Mouse (Mus musculus) layer of hippocampus, postnatal 25 days (tissue): ENCODE results near the gene Stk10. TPM values are rescaled to one million over a fixed set of nuclear protein-coding genes. Genes with fewer than 3 reads are reported as not detected.

Source experiments
- DNase-seq, 2 experiments: peaks; one replicate each; pipeline ENCODE4 v3.0.0; 2022; ENCODE audit warnings: mixed read lengths in 2 of 2, low spot score in 1 of 2; ENCODE audit errors: extremely low spot score in 1 of 2
- total RNA-seq, 2 experiments: library from RNA; stranded (reverse); gene quantifications; 2 replicates each; pipeline ENCODE4 v1.2.3; 2021

The Stk10 gene
- total RNA-seq, 2 experiments from 2014 or later = 7.6 to 8.6 TPM

DNA sequence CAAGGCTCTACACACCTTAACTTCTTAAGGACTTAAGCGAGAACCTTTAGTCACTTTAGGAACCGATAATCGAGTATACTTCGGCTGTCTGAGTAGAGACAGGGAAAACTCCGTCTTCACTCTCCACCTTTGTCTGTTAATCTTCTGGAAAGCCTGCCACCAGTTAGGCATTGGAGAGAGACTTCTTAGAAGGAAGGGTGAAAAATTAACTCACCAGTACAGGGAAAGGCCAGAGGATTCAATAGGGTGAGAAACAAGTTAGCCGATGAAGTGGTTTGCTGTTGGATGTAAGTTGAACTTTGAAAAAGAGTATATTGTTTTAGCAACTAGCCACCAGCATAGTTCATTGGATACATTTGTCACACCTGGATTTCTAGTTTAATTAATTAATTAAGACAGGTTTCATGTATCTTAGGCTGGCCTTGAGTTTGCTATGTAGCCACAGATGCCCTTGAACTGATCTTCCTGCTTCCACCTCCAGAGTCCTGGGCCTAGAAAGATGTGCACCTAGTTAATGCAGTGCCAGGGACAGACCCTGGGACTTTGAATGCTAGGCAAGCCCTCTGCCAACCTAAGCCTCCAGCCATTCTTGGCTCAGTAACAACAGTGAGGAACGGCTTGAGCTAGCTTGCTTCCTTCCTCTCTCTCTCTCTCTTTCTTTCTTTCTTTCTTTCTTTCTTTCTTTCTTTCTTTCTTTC, 117.9 kb downstream of the Stk10 start:
- no peak for DNase-seq

DNA sequence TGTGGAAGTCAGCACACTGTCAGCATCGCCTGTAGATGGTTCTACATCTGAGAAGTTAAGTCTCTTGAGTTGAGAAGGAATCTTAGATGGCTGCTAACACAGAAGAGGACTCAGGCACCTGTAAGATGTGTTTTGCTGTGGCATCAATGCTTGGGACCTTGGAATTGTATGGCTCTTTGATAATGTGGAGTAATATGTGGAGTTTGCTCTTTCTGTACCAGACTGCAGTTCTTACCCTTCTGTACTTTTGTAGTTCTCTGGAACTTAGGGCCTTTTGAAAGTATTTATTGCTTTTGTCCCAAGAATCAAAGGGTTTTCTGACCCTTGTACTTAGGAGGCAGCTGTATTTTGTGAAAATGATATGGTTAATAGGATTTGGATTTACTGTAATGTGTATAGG, 118.6 kb downstream of the Stk10 start:
- no peak for DNase-seq

DNA sequence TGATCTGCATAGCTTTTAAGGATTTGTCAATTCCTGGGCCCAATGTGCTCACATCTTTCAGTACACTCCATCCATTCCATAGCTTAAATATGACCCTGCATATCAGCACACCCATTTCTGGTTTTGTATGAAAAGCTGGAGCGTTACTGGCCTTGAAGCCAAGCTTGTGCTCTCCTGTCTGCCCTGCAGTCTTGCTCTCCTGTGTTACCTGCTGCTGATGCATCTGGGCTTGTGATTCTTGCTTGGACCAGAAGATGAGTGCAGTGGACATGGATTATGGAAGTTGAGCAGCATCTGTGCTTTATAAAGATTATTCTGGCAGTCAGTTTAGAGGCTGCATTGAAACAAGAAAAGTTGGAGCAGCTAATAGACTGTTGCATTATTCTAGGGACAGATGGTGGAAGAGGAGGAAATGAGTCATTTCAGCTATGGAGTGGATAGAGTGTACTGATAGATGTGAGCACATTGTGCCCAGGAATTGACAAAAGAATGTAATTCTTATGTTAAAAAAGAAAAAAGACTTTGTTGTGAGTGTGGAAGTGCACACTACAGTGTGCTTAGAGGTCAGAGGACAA, 129.1 kb downstream of the Stk10 start:
- DNase-seq = no peak

DNA sequence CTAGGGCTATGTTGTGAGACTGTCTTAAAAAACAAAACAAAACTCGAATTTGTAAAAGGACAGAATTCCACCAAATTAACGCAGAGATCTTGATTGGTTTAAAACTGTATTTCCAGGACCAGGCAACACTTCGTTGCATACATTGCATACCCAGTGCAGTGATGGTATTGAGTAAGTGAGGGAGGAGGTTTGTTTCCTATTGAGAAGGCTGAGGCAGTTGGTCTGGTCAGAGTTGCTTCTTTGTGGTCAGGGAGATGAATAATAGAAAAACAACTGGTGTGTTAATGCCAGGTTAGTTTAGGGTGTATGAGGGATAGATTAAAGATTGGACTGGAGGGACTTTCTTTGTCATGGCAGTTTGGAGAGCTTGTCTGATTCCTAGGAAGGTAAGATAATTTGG, 132.5 kb downstream of the Stk10 start:
- no peak for DNase-seq

DNA sequence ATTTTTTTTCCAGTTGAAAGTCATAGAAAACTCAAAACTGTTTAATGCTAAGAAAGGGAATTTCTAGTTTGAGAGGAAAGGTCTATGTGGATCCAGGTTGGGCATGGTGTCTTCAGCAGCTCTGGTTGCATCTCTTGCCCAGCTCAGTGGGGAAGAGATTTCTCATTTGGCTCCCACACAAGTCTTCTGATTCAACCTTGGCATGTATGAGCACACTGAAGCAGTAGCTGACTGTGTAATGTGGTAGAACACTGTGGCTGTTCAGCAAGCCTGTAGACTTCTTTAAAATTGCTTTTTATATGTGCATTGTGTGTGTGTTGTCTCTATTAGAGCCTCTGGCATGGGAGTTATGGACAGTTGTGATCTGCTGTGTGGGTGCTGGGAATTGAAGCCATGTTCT, 133.9 kb downstream of the Stk10 start:
- no peak for DNase-seq

DNA sequence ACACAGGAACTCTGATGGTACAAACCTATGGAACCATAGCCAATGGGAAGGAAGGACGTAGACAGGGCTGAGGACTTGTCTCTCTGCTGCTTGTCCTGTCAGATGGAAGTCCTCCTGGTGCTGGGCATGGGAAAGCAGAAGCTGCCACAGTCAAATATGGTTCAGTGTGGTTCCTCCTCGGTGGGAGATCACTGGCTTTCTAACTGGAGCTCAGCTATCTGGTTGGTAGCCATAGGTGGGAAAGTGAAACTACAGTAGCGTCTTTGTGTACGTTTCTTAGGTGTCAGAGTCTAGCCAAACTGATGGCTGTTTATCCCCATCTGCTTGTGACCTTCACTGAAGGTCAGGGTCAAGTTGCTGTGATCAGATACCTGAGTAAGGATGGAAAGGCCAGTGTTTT, 138.4 kb downstream of the Stk10 start:
- no peak for DNase-seq

Other genes starting within 250 kb of the Stk10 start
- 100 to 1,000 TPM; 552 to 580 TPM for gene Hba-a1, start 249.8 kb upstream of the Stk10 start, total RNA-seq
- 1 to 10 TPM; 1.6 to 4.3 TPM for gene Hbq1b, start 246.3 kb upstream of the Stk10 start, total RNA-seq
- gene Hba-a2, start 236.8 kb upstream of the Stk10 start, total RNA-seq = 100 to 1,000 TPM; 469 to 517 TPM
- gene Hbq1a, start 233.2 kb upstream of the Stk10 start, total RNA-seq = 1 to 10 TPM in 1 of 2 experiments, not detected in 1; 1.1 TPM
- 10 to 100 TPM in 1 of 2 experiments, 1 to 10 TPM in 1; 9.8 to 10.9 TPM for gene Sh3pxd2b, start 185.5 kb upstream of the Stk10 start, total RNA-seq
- gene Ubtd2, start 77.9 kb upstream of the Stk10 start, total RNA-seq = 10 to 100 TPM; 38.2 to 41.4 TPM
- gene Efcab9, start 1.2 kb upstream of the Stk10 start, total RNA-seq = 1 to 10 TPM; 1.2 TPM
- 100 to 1,000 TPM; 139 to 150 TPM for gene Fbxw11, start 109.4 kb downstream of the Stk10 start, total RNA-seq